Mouse (Mus musculus): ENCODE measurements around the gene Lars2. TPM values are rescaled to one million over a fixed set of nuclear protein-coding genes. Genes with fewer than 3 reads are reported as not detected.
A peak's percentile ranks its signal among the peaks of the same experiment; 100 is the strongest.
"Not testable (repeated sequence)": the region's sequence is repeated elsewhere in the genome, so short reads cannot be mapped to it uniquely, and the experiment has no call there.

Gene Lars2
- polyA plus RNA-seq, 1 experiment = 6.2 TPM

DNA sequence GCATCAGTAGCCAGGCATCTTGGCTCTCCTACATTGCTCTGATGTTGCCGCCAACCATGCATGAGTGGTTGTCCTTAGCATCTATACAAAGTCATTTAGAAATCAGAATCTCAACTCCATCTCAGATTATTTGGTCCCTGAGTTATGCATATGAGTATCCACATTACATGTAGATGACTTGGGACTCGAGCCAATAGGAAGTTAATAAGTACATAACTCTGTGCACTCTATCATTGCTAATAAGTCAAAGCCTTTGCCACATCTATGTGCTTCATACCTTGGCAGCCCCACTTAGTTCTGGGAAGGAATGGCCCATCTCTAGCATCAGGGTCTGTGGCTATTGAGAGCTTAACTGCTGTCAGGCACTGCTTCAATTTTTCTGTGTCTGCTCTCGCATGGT is 23.7 kb upstream of the Lars2 start:
- Histone ChIP-seq H3K27me3 (ENCODE audit: control insufficient read depth) (no peaks in the 10 kb centered on the region), H3K36me3 (ENCODE audit: control insufficient read depth) (no peaks in the 10 kb centered on the region), H3K4me3 (replicated peaks) (no peak overlapping the region), H3K9me3 (ENCODE audit: control insufficient read depth, low read length) (no peaks in the 10 kb centered on the region), H3K4me1 (ENCODE audit: control insufficient read depth) (no peaks in the 10 kb centered on the region)
- TF ChIP-seq TAL1 (IDR thresholded peaks at IDR 0.05; ENCODE audit: low read length) (no peak), GATA1 (IDR thresholded peaks at IDR 0.05; ENCODE audit: low read length) (no peak)

- not testable (repeated sequence) for H3K4me3 ChIP-seq (replicated peaks); H3K27me3 ChIP-seq (ENCODE audit: control insufficient read depth); H3K36me3 ChIP-seq (ENCODE audit: control insufficient read depth); H3K4me1 ChIP-seq (ENCODE audit: control insufficient read depth)
- H3K9me3 ChIP-seq (ENCODE audit: control insufficient read depth, low read length) = peaks cover 19% of the 10 kb centered on the region
Observed at GRCm38 (mm10) chr9:123349286-123349685, 17.4 kb upstream of the Lars2 start.

DNA sequence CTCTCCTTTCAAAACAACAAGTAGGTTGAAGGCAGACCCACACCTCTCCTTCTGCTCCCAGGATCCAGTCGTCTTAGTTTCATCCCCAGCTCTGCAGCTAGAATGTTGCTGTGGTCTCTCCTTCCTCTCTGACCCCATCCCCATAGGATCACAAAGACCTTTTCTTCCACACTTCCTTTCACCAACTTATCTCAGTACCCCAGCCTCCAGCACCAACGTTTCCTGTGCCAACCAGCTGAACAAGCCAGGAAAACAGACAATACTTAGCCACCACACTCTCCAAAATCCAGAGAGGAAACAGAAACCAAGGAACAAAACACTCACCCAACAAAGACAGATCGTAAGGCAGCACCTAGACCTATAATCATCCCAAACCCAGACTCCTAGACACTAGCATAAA is 6.7 kb upstream of the Lars2 start:
- Histone ChIP-seq H3K9me3 (ENCODE audit: control insufficient read depth, low read length) (no peaks in the 10 kb centered on the region), H3K4me3 (replicated peaks) (no peak overlapping the region), H3K27me3 (ENCODE audit: control insufficient read depth) (peaks cover 12% of the 10 kb centered on the region), H3K36me3 (ENCODE audit: control insufficient read depth) (no peaks in the 10 kb centered on the region), H3K4me1 (ENCODE audit: control insufficient read depth) (no peaks in the 10 kb centered on the region)
- TF ChIP-seq GATA1 (IDR thresholded peaks at IDR 0.05; ENCODE audit: low read length) = no peak
- no peak for TF ChIP-seq TAL1 (IDR thresholded peaks at IDR 0.05; ENCODE audit: low read length)

DNA sequence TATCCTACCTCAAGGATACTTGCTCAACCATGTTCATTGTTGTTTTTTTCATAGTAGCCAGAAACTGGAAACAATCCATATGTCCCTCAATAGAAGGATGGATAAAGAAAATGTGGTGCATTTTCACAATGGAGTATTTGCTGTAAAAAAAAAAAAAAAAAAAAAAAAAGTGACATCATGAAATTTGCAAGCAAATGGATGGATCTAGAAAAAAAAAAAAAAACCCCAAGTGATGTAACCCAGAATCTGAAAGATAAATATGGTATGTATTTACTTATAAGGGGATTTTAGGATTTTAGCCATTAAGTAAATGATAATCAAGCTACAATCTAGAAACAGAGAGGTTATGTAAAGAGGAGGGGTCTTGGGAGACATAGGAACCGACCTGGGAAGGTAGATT is 1.4 kb upstream of the Lars2 start:
- Histone ChIP-seq H3K4me1 (ENCODE audit: control insufficient read depth) (peaks cover 26% of the 10 kb centered on the region), H3K27me3 (ENCODE audit: control insufficient read depth) (peaks cover 9% of the 10 kb centered on the region), H3K36me3 (ENCODE audit: control insufficient read depth) (peaks cover 4% of the 10 kb centered on the region), H3K9me3 (ENCODE audit: control insufficient read depth, low read length) (no peaks in the 10 kb centered on the region), H3K4me3 (replicated peaks) (no peak overlapping the region)
- TF ChIP-seq TAL1 (IDR thresholded peaks at IDR 0.05; ENCODE audit: low read length) (no peak), GATA1 (IDR thresholded peaks at IDR 0.05; ENCODE audit: low read length) (no peak)

DNA sequence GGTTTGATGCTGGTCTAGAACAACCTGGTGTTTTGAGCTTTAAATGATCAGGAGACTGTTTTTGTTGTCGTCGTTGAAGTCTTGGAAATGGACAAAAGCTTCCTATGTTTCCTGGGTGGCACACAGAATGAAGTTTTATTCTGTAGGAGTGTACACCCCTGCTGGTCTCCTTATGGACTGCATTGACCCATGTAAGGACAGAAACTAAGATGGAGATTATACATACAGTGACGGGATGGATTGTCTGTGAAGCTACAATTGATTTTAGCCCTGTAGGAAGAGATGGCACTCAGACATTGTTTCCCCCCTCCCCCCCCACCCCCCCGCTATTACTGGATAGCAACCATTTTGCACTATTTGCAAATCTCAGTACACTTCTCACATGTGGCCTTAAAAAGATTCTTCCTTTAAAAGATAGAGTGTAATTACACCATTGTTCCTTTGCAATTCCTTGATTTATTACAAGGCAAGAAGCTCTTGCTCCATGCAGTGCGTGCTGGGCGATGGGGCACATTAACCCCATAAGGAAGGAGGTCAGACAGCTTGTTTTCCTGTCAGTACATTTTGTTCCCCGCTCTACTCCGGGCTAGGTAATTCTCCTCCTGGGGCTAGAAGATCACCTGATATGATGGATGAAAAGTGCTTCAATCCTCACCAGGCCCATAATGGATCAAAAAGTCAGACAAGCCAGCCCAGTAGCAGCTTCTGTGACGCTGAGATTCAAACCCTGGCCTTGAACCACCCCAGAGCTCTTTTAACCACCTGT is 602 bp upstream of the Lars2 start:
- TF ChIP-seq GATA1 (IDR thresholded peaks at IDR 0.05; ENCODE audit: low read length) (no peak), TAL1 (IDR thresholded peaks at IDR 0.05; ENCODE audit: low read length) (no peak)
- Histone ChIP-seq H3K27me3 (ENCODE audit: control insufficient read depth) (peaks cover 9% of the 10 kb centered on the region), H3K9me3 (ENCODE audit: control insufficient read depth, low read length) (no peaks in the 10 kb centered on the region), H3K36me3 (ENCODE audit: control insufficient read depth) (peaks cover 4% of the 10 kb centered on the region), H3K4me3 (replicated peaks) (peak overlapping the region; percentile 87), H3K4me1 (ENCODE audit: control insufficient read depth) (peaks cover 28% of the 10 kb centered on the region)

GRCm38 (mm10) chr9:123367636-123368035 is 909 bp downstream of the Lars2 start:
- H3K4me3 ChIP-seq (replicated peaks) = peak overlapping the region; percentile 87
- H3K4me1 ChIP-seq (ENCODE audit: control insufficient read depth) = peaks cover 28% of the 10 kb centered on the region
- no peaks in the 10 kb centered on the region for H3K9me3 ChIP-seq (ENCODE audit: control insufficient read depth, low read length)
- H3K36me3 ChIP-seq (ENCODE audit: control insufficient read depth) = peaks cover 15% of the 10 kb centered on the region
- no peak for TF ChIP-seq TAL1 (IDR thresholded peaks at IDR 0.05; ENCODE audit: low read length)
- TF ChIP-seq GATA1 (IDR thresholded peaks at IDR 0.05; ENCODE audit: low read length) = no peak
- peaks cover 9% of the 10 kb centered on the region for H3K27me3 ChIP-seq (ENCODE audit: control insufficient read depth)

- Histone ChIP-seq H3K36me3 (ENCODE audit: control insufficient read depth) (peaks cover 64% of the 10 kb centered on the region), H3K27me3 (ENCODE audit: control insufficient read depth) (no peaks in the 10 kb centered on the region), H3K4me3 (replicated peaks) (no peak overlapping the region), H3K4me1 (ENCODE audit: control insufficient read depth) (peaks cover 18% of the 10 kb centered on the region), H3K9me3 (ENCODE audit: control insufficient read depth, low read length) (no peaks in the 10 kb centered on the region)
- TF ChIP-seq GATA1 (IDR thresholded peaks at IDR 0.05; ENCODE audit: low read length) = no peak
- no peak for TF ChIP-seq TAL1 (IDR thresholded peaks at IDR 0.05; ENCODE audit: low read length)
Observed at GRCm38 (mm10) chr9:123382399-123382798, 15.7 kb downstream of the Lars2 start.

- Histone ChIP-seq H3K9me3 (ENCODE audit: control insufficient read depth, low read length) (no peaks in the 10 kb centered on the region), H3K4me3 (replicated peaks) (no peak overlapping the region), H3K4me1 (ENCODE audit: control insufficient read depth) (peaks cover 20% of the 10 kb centered on the region), H3K36me3 (ENCODE audit: control insufficient read depth) (peaks cover 60% of the 10 kb centered on the region), H3K27me3 (ENCODE audit: control insufficient read depth) (no peaks in the 10 kb centered on the region)
- no peak for TF ChIP-seq GATA1 (IDR thresholded peaks at IDR 0.05; ENCODE audit: low read length)
- no peak for TF ChIP-seq TAL1 (IDR thresholded peaks at IDR 0.05; ENCODE audit: low read length)
Observed at GRCm38 (mm10) chr9:123384696-123385095, 18.0 kb downstream of the Lars2 start.

DNA sequence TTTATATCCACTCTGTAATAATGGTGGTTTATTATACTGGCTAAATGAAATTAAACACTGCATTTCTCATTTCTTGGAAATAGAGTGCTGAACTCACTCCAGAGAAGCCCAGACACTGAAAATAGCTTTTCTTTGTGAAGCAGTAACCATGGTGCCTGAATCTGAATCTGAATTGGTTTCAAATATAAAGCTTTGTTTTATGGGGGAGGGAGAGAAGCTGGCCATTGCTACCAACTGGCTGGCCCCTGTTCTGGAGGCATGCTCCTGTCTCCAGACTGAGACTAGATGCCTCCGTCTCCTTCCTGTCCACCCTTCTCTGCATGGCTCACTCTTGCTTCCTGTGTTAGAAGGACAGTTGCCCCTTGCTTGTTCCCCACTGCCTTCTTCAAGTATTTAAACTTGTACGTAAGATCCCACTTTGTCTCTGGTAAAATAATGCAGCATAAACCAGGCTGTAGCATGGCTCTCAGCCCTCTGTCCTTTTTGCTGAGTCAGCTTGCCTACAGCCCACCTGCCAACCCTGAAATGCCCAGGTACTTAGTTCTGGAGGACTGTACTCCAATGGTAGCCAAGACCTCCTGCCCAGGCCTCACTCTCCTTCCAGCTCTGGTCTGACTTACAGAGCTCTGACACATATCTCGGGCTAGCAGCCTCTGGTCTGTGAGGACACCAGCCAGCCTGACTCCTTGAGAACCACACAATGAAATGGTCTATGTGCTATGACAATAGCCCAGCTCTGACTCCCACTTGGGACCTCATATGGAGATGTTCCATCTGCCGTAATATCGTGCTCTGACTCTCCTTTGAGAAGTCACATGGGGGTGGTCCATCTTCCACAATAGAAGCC is 18.8 kb downstream of the Lars2 start:
- H3K9me3 ChIP-seq (ENCODE audit: control insufficient read depth, low read length) = no peaks in the 10 kb centered on the region
- H3K27me3 ChIP-seq (ENCODE audit: control insufficient read depth) = no peaks in the 10 kb centered on the region
- H3K36me3 ChIP-seq (ENCODE audit: control insufficient read depth) = peaks cover 58% of the 10 kb centered on the region
- no peak overlapping the region for H3K4me3 ChIP-seq (replicated peaks)
- H3K4me1 ChIP-seq (ENCODE audit: control insufficient read depth) = peaks cover 20% of the 10 kb centered on the region
- TF ChIP-seq GATA1 (IDR thresholded peaks at IDR 0.05; ENCODE audit: low read length) = no peak
- TF ChIP-seq TAL1 (IDR thresholded peaks at IDR 0.05; ENCODE audit: low read length) = no peak
